Mouse (Mus musculus) macrophage (primary cell): ENCODE results near the gene Tmem269. TPM values are rescaled to one million over a fixed set of nuclear protein-coding genes. Genes with fewer than 3 reads are reported as not detected.

Experiments
- H3K27ac ChIP-seq: fragments of 350-480 bp; formaldehyde crosslinking; 2 replicates; pipeline ENCODE4 v1.9.0; 2021
- H3K36me3 ChIP-seq: fragments of 350-480 bp; formaldehyde crosslinking; 2 replicates; pipeline ENCODE4 v1.9.0; 2021; ENCODE audit errors: inconsistent target
- H3K4me3 ChIP-seq: fragments of 350-480 bp; formaldehyde crosslinking; 2 replicates; pipeline ENCODE4 v1.9.0; 2021; ENCODE audit errors: inconsistent target
- H3K79me2 ChIP-seq: fragments of 350-480 bp; formaldehyde crosslinking; 2 replicates; pipeline ENCODE4 v1.9.0; 2021; ENCODE audit errors: inconsistent target
- WGBS: methylation state at CpG from one replicate; pipeline ENCODE4 v1.1.7; 2026; ENCODE audit warnings: inconsistent platforms; ENCODE audit not compliant: missing documents; 5-methylcytosine and 5-hydroxymethylcytosine counted together
- polyA plus RNA-seq: library from polyadenylated mRNA; stranded (reverse); fragments of 250-400 nt; gene quantifications from 3 replicates; pipeline ENCODE4 v1.2.4, GENCODE M21; 2018; ENCODE audit warnings: inconsistent platforms
- total RNA-seq, 78 experiments: library from RNA; depleted of rRNA; stranded (reverse); fragments of 250-400 nt; gene quantifications; 1 replicate in 9 of 78; 2 replicates in 24 of 78; 3 replicates in 43 of 78; 4 replicates in 2 of 78; pipeline ENCODE4 v1.2.4; 2018; ENCODE audit warnings: inconsistent platforms in 56 of 78

Tmem269 gene
- total RNA-seq (2018; cell fraction: chromatin; rRNA removed), result under 1 TPM in 1 of 26 experiments, not detected in 25; 0.77 TPM
- total RNA-seq (2018; cell fraction: cytosol; rRNA removed), result not detected
- total RNA-seq (2018; cell fraction: nucleus; rRNA removed), result under 1 TPM in 1 of 26 experiments, not detected in 25; 0.56 TPM
- polyA plus RNA-seq, result not detected in 3 replicates

DNA sequence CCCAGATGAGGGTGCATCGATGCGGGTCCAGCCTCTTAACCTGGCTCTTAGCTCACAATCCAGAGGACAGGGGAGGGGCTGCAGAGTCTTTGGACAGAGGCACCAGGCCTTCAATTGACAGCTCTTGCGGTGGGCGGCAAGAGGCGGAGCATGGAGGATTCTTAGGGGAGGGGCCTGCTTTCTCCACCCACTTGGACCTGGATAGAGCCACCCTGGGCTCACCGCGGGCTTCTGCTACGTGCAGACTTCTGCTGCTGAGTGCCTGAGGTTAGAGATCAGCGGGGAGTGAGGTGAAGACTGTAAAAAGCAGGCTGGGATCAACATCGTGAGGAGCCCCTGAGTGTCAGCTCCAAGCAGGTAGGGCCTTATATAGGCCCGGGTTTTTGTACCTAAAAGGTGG, at the start of gene Tmem269:
TSS of gene Tmem269 (minus strand) at position 49 of the 400 bp plus-strand sequence.
- H3K4me3 ChIP-seq, result no peak within 1 kb of the TSS
- no peaks in the 10 kb centered on the region for H3K36me3 ChIP-seq
- 40% methylated on average over 11 of the region's 11 CpGs for WGBS
- no peaks in the 10 kb centered on the region for H3K79me2 ChIP-seq
- H3K27ac ChIP-seq, result no peak within 1 kb of the TSS

DNA sequence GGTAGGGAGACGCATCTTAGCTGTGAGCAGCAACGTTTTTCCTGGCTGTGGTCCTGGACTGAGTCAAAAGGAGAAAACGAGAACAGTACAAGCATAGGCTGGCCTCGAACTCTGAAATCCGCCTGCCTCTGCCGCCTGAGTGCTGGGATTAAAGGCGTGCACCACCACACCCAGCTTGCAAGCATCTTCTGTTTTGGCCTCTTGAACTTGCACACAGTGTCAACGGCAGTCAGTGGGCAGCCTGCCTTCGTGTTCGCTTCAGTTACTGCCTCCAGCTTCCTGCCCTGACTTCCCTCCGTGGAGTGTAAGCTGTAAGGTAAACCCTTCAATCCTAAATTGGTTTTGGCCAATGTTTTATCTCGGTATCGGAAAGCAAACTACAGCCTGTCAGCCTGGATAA, 48.6 kb upstream of the Tmem269 start:
- no peaks in the 10 kb centered on the region for H3K79me2 ChIP-seq
- WGBS, result 69% methylated on average over 9 of the region's 13 CpGs
- H3K36me3 ChIP-seq, result no peaks in the 10 kb centered on the region
- no peak overlapping the region for H3K4me3 ChIP-seq
- H3K27ac ChIP-seq, result no peak overlapping the region

DNA sequence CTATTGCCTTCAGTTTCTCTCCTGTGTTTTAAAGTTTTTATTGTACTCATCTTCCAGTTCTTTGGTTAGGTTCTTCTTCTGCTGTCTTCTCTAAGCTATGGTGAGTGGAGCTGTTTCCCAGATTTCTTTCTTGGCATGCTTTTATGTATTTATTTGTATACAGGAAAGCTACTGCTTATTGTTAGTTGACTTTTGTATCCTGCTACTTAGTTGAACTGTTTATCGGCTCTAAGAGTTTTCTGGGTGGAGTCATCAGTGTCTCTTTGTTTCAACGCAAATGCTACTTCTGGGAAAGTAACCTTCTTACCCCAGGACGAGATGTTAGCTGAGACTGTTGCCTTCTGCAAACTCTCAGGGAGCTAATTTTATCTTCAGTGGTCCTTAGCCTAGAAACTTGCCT, 45.4 kb upstream of the Tmem269 start:
- H3K36me3 ChIP-seq, result no peaks in the 10 kb centered on the region
- no peak overlapping the region for H3K4me3 ChIP-seq
- WGBS, result 83% methylated on average over 3 of the region's 3 CpGs
- H3K79me2 ChIP-seq, result no peaks in the 10 kb centered on the region
- no peak overlapping the region for H3K27ac ChIP-seq

DNA sequence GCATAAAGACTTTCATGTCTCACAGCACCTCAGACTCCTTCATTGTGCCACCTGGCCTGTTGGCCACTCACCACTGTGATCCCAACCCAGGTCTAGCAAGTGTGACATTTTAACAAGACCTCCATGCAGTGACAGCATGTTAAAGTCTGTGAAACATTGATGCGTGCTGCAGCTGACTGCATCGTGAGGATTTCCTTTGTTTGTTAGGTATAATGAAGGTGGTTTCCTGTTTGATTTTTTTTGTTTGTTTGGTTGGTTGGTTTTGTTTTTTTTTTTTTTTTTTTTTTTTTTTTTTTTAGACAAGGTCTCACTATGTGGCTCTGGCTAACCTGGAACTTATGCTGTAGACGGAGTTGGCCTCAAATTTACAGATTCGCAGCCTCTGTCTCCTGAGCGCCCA, 44.5 kb upstream of the Tmem269 start:
- H3K27ac ChIP-seq, result no peak overlapping the region
- H3K79me2 ChIP-seq, result no peaks in the 10 kb centered on the region
- no peaks in the 10 kb centered on the region for H3K36me3 ChIP-seq
- no peak overlapping the region for H3K4me3 ChIP-seq
- WGBS, result 96% methylated on average over 5 of the region's 5 CpGs

DNA sequence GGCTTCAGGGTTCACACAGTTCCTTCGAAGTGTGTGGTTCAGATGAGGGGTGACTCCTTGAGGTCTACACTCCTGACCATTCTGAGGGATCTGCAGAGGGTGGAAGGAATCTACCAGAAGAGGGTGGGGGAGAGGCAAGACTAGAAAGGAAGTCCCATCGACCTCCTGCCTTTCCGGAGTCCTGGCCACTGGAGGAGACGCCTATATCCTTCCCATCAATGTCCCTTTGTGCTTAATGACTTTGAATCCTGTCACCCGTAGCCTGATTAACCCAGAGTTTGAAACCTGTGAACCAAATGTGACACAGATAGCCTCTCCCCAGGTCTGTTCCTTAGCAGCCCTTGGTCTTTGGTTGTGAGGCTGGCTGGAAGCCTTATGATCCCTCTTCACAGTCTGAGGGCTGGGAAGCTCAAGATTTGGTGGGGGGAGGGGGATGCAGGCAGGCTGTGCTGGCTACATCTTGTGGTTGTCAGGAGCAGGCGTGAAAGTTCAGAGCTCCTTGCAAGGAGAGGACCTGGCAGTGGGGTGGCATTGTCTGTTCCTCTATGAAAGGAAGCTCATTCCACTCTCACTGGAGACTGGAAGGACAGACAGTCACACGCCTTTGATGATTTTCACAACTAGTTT, 43.2 kb upstream of the Tmem269 start:
- Histone ChIP-seq H3K79me2 (no peaks in the 10 kb centered on the region), H3K4me3 (no peak overlapping the region), H3K36me3 (no peaks in the 10 kb centered on the region), H3K27ac (no peak overlapping the region)
- WGBS, result 51% methylated on average over 7 of the region's 7 CpGs

DNA sequence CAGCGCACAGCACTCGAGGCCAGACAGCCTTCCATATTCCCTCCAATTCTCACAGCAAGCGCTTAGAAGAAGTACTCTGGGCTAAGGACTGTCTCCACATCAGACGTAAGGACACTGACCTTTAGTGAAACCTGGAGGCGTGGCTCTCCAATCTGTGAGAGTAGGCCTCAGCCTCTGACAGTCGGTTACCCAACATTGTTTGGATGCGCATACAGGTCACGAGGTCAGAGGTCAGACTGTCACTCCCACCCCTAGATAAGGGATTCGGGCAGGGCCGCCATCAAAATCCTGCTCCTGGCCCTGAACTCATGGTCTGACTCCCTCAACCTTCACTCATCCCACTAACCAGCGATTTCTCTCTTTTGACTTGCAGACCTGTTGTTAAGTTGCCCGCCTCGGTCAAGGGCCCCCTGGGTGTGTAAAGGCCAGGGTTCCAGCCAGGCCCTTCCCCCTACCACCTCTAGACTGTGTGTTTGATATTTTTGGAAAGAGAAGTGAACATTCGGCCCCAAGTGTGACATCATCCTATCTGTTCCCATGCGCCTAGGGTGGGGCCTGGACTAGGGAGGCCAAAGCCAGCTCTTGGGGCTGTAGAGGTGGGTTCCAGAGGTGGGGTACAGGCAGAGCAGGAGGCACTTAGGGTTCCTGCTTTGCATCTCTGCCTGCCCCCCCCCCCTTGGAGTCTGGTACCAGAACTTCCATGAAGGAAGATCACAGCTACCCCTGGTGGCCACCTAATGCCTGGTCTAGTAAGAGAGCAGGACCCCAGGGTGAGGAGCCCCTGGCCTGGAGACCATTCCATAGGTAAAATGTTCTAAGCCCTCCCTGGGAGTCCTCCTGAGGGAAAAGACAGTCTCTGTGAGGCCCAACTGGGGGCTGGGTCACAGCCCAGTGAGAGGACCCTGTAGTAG, 41.6 kb upstream of the Tmem269 start:
- H3K27ac ChIP-seq, result no peak overlapping the region
- 90% methylated on average over 15 of the region's 15 CpGs for WGBS
- no peaks in the 10 kb centered on the region for H3K79me2 ChIP-seq
- H3K36me3 ChIP-seq, result no peaks in the 10 kb centered on the region
- no peak overlapping the region for H3K4me3 ChIP-seq

DNA sequence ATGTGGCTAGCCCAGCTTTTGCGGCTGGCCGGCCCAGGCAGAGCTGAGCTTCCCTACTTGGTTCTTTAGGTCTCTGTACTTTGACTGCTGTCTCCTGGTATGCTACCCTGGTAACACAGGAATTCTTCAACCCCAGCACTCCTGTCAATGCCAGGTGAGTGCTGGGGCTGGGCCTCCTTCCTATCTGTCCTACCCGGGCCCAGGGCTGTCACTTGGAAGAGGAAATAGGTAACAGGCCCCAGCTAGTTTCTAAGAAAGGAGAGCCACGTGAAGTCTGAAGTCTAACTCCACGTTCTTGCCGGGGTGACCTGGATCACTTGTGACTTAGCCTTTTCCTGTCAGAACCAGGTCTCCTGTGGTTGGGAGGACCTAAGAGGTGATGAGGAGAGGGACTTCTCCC, 39.1 kb upstream of the Tmem269 start:
- 54% methylated on average over 6 of the region's 6 CpGs for WGBS
- Histone ChIP-seq H3K4me3 (no peak overlapping the region), H3K79me2 (no peaks in the 10 kb centered on the region), H3K36me3 (no peaks in the 10 kb centered on the region), H3K27ac (no peak overlapping the region)

DNA sequence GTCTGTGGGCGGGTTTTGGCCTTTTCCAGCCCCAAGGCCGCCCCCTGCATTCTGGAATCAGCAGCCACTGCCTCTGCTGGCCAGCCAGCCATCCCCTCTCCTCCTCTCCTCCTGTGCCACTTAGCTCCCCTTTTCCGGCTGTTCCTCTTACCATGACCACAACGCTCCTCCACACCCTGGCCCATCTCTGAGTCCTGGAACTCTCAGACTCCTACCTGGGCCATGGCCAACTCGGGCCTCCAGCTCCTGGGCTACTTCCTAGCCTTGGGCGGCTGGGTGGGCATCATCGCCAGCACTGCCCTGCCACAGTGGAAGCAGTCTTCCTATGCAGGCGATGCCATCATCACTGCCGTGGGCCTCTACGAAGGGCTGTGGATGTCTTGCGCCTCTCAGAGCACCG, 37.3 kb upstream of the Tmem269 start, which contains the start of gene Cldn19:
TSS of gene Cldn19 (plus strand) at position 64 of the 400 bp plus-strand sequence.
- Histone ChIP-seq H3K79me2 (no peaks in the 10 kb centered on the region), H3K27ac (no peak within 1 kb of the TSS), H3K4me3 (no peak within 1 kb of the TSS), H3K36me3 (no peaks in the 10 kb centered on the region)
- WGBS, result 92% methylated on average over 10 of the region's 12 CpGs

DNA sequence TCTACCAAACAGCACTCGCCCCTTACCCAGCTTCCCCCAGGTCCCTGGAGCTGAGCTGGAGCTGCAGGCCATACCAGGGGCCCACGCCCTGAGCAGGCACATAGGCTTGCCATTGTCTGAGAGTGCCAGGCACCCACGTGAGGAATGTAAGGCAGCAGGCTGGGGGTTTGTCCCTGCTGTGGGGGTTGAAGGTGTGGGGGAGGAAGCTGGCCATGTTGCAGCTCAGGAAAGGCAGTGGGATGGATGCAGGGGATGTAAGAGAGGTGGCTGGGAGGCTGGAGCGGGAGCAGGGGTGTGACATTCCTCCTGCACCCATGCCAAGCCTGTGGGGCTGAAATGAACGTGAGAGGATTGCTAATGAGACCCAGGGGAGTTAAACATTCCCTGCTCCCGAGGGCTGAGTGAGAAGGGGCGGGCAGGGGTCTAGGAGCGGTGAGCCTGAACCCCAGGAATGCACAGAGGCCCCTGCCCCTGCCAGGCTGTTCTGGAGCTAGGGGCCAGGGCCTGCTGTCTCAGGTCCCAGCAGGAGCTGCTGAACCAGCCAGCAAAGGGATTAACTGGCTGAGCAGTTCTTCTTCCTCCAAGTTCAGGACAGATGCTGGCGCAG, 36.1 kb upstream of the Tmem269 start:
- no peak overlapping the region for H3K4me3 ChIP-seq
- 89% methylated on average over 9 of the region's 9 CpGs for WGBS
- H3K36me3 ChIP-seq, result no peaks in the 10 kb centered on the region
- no peak overlapping the region for H3K27ac ChIP-seq
- no peaks in the 10 kb centered on the region for H3K79me2 ChIP-seq

DNA sequence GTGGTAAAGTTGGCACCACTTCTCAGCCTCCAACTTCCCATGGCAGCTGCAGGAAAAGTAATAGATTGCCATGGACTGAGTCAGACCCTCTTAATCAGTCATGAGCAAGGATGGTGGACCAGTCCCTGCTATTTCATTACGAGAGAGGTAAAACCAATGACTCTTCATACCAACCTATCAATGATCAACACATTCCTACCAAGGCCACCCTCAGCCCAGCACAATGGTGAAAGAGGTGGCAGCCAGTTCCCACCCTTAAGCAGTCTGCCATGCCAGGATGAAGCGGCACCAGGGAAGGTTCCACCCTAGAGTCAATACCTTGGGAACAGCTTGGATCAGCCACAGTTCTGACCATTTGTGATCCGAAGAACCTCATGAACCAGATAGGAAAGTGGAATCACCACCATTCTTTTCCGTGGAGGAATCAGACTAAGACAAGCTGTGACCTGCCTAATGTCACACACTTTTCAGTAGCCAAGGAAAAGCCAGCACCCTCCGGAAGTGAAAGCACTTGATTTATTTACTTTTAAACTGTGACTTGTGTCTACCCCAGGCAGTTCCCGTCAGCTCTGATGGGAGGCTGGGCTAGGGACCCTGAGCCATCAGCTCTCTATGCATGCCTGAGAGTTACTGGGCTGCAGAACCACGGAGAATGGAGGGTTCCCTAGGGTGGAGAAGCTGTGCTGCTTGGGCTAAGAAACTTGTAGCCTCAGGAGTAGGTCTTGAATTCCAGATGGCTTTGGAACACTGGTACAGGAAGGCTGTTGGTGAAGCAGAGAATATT, 34.2 kb upstream of the Tmem269 start:
- Histone ChIP-seq H3K36me3 (no peaks in the 10 kb centered on the region), H3K27ac (no peak overlapping the region)
- WGBS, result 69% methylated on average over 7 of the region's 7 CpGs

DNA sequence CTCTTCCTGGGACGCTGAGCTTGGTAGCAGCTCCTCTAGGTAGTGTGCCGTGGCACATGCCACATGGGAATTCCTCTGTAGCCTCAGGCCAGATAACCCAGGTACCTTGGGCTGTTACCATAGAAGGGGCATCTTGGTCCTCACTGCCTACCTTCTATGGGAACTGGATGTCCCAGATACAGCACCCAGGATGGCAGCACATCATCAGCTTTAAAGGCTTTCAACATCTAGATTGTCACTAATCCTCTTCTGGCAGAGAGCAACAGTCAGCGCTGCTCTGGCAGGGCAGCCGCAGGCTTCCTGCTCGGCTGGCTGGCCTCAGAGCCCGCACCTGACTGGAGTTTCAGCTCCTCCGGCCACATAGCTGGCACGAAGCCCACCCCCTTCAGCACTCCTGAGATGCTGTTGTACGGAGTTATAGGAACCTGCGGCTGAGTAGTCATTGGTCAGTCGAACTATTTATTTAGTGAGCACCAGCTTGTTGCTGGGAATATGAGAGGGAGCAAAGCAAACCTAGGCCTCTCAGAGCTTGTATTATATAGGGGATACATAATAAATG, 30.5 kb upstream of the Tmem269 start:
- 95% methylated on average over 11 of the region's 11 CpGs for WGBS
- Histone ChIP-seq H3K36me3 (no peaks in the 10 kb centered on the region), H3K4me3 (no peak overlapping the region), H3K79me2 (no peaks in the 10 kb centered on the region), H3K27ac (no peak overlapping the region)

More for the DNA sequence above, 34.2 kb upstream of the Tmem269 start:
- Histone ChIP-seq H3K4me3 (no peak overlapping the region), H3K79me2 (no peaks in the 10 kb centered on the region)

DNA sequence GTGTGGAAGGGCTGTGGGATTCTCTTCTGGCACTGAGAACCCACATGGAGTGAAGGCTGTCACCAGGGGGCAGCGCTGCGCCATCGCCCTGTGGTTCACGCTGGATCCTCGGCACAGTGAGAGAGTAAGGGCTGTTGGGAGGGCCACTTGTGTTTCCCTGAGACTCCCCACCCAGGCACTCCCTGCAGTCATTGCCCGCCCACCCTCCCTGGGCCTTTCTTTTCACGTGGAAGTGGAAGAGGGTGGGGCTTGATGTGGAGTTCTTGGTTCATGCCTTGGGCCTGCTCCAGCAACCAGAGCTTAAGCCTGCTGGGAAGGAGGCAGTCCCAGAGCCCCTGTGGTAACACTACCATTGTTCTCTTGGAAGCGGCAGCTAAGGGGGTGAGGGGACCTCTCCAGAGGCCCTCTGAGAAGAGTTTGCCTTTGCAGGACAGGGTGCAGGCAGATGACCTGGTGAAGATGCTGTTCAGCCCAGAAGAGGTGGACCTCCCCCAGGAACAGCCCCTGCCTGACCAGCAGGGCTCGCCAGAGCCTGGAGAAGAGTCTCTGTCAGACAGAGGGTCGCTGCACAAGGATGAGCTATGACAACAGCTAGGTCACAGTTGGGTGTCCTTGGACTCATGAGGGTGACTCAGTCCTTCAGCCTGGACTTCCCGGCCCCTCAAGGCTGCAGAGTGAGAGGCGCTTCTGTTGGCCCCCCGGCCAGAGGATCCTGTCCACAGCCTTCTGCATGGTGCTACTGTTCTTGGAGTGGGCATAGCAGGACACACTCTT, 29.6 kb upstream of the Tmem269 start:
- WGBS, result 56% methylated on average over 13 of the region's 13 CpGs
- H3K27ac ChIP-seq, result no peak overlapping the region
- no peak overlapping the region for H3K4me3 ChIP-seq
- no peaks in the 10 kb centered on the region for H3K79me2 ChIP-seq
- H3K36me3 ChIP-seq, result no peaks in the 10 kb centered on the region

DNA sequence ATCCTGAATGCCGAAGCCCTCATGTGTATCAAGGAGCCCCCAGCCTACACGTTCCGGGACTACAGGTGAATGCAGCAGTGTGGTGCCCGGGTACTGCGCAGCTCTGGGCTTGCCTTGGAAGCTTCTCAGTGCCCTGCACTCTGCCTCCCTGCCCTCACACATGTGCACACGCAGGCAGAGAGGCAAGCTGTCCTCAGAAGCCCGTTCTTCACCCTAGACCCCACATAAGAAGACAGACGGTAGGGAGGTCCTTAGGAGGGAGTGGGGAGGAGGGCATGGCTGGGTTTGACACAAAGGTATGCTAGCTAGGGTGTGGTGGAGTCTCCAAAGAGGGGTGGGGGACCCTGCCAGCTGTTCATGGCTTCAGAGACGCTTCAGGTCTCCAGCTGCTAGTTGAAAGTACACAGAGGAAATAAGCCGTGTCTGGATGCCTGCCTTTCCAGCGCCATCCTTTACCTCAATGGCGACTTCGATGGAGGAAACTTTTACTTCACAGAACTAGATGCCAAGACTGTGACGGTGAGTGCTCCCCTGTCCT, 28.7 kb upstream of the Tmem269 start:
- Histone ChIP-seq H3K4me3 (no peak overlapping the region), H3K27ac (no peak overlapping the region), H3K79me2 (no peaks in the 10 kb centered on the region), H3K36me3 (0 out of 2 replicates have a peak, but pooled peaks cover 4% of the 10 kb centered on the region)
- WGBS, result 89% methylated on average over 14 of the region's 14 CpGs
